Mouse (Mus musculus) intestine, embryonic 14.5 days (tissue): ENCODE results near the gene Kat6b. TPM values are rescaled to one million over a fixed set of nuclear protein-coding genes. Genes with fewer than 3 reads are reported as not detected.

ENCODE experiments used
- ATAC-seq: fragments of 200-750 bp; cut with Nextera tagmentation; replicated peaks from 2 replicates; pipeline ENCODE4 v1.8.0; 2017; ENCODE audit warnings: low read depth, moderate number of reproducible peaks, moderate TSS enrichment, moderate library complexity; ENCODE audit not compliant: low FRiP score, low TSS enrichment
- DNase-seq: peaks from one replicate; pipeline ENCODE4 v3.0.0-alpha.2; 2018; ENCODE audit warnings: low spot score
- H3K27ac ChIP-seq: fragments of 300-500 bp; sonication (generic); 2 replicates; pipeline ENCODE4 v1.5.1; 2014; ENCODE audit warnings: low read depth, mild to moderate bottlenecking, control low read depth
- H3K27me3 ChIP-seq: fragments of 300-500 bp; sonication (generic); replicated peaks from 2 replicates; pipeline ENCODE4 v1.6.1; 2014; ENCODE audit warnings: low read length, control low read depth; ENCODE audit not compliant: control insufficient read depth, insufficient read depth
- H3K36me3 ChIP-seq: fragments of 300-500 bp; sonication (generic); 2 replicates; pipeline ENCODE4 v1.6.1; 2014; ENCODE audit warnings: low read length, control low read depth; ENCODE audit not compliant: control insufficient read depth, insufficient read depth
- H3K4me1 ChIP-seq: fragments of 300-500 bp; sonication (generic); replicated peaks from 2 replicates; pipeline ENCODE4 v1.6.1; 2014; ENCODE audit warnings: low read length, control low read depth, mixed read lengths; ENCODE audit not compliant: control insufficient read depth, insufficient read depth
- H3K4me2 ChIP-seq: fragments of 300-500 bp; sonication (generic); 2 replicates; pipeline ENCODE4 v1.6.1; 2014; ENCODE audit warnings: low read length
- H3K4me3 ChIP-seq: fragments of 300-500 bp; sonication (generic); 2 replicates; pipeline ENCODE4 v1.5.1; 2014; ENCODE audit warnings: low read depth, low read length, control low read depth, mixed read lengths
- H3K9ac ChIP-seq: fragments of 300-500 bp; sonication (generic); 2 replicates; pipeline ENCODE4 v1.6.1; 2014; ENCODE audit warnings: mild to moderate bottlenecking, low read length
- H3K9me3 ChIP-seq: fragments of 300-500 bp; sonication (generic); 2 replicates; pipeline ENCODE4 v1.6.1; 2016; ENCODE audit warnings: low read length, control low read depth; ENCODE audit not compliant: control insufficient read depth
- WGBS: fragments of 180-500 bp; shearing (Covaris S2); extraction: QIAGEN DNeasy Blood & Tissue Kit; methylation state at CpG from one replicate; pipeline ENCODE4 v1.1.7; 2014; 5-methylcytosine and 5-hydroxymethylcytosine counted together
- polyA plus RNA-seq: library from polyadenylated mRNA; unstranded; fragments of >200 nt; fragmentation: Nextera tagmentation; extraction: Ambion mirVana; gene quantifications from 2 replicates; pipeline ENCODE4 v1.2.1, GENCODE M21; 2014

The Kat6b gene
- polyA plus RNA-seq, 1 experiment from 2014 or later = 19.6 TPM

DNA sequence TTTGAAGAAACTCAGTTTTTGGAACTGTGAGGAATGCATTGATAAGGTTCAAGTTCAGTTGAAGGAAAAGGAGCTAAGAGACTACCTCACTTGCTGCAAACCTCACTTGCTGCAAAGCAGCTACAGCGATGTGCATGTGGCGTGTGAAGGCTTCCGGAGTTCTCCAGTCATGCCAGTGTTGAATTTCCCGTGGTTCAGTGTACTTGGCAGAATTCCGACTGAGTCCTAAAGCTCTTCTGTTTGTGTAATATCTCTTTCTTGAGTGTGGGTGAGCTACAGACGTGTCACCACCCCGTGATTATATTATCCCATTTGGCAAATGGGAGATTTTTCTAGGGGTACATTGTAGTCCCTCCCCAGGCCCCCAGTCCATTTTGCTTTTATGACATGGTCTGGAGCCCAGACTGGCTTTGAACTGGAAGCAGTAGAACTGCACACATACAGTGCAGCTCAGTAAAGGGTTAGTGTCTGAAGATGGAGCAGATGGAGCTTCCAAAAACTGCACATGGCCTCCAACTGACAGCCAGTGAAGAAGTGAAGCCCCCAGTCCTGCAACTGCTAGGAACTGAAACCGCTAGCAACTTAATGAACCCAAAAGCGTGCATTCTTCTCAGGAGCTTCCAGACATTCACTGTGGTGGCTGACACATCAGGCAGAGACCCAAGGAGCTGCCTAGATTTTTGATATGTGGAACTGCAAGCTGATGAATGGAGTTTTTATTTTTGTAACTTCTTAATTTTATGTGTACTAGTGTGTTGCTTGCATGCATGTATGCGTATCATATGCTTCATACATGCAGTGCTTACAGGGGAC is 84.5 kb downstream of the Kat6b start:
- Histone ChIP-seq H3K4me2 (no peak overlapping the region), H3K36me3 (no peaks in the 10 kb centered on the region), H3K4me1 (peaks cover 6% of the 10 kb centered on the region), H3K27me3 (no peaks in the 10 kb centered on the region), H3K27ac (no peak overlapping the region), H3K9ac (no peak overlapping the region), H3K4me3 (no peak overlapping the region), H3K9me3 (no peaks in the 10 kb centered on the region)
- 82% methylated on average over 10 of the region's 10 CpGs for WGBS
- DNase-seq (no peak), ATAC-seq (no peak)

DNA sequence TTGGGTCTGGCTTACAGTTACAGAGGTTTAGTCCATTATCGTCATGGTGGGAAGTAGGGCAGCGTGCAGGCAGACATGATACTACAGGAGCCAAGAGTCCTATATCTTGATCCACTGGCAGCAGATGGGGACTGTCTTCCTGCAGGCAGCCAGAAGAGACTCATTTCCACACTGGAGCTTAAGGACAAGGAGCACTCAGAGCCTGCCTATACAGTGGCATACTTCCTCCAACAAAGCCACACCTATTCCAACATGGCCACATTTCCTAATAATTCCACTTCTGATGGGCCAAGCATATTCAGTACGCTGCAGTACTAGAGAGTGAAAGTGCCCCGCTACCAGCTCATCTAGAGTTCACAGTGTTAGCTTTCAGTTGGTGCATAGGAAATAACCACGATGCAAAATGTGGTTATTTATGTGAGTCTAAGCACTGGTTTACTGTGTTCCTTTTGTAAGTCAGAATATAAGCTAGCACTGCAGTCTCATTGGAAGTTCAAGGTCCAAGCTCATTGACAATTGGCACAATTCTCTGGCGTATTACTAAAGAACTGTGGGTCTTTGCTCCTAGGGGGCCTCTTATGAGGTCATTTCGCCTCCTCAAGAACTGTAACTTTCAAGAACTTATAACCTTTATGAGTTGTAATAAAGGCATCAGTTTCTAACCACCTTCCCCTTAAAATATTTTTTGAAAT is 86.2 kb downstream of the Kat6b start:
- no peaks in the 10 kb centered on the region for H3K27me3 ChIP-seq
- ATAC-seq = no peak
- H3K4me3 ChIP-seq = no peak overlapping the region
- no peak overlapping the region for H3K27ac ChIP-seq
- 93% methylated on average over 7 of the region's 7 CpGs for WGBS
- no peaks in the 10 kb centered on the region for H3K9me3 ChIP-seq
- DNase-seq = no peak
- H3K4me2 ChIP-seq = no peak overlapping the region
- no peak overlapping the region for H3K9ac ChIP-seq
- no peaks in the 10 kb centered on the region for H3K36me3 ChIP-seq
- H3K4me1 ChIP-seq = peaks cover 6% of the 10 kb centered on the region

DNA sequence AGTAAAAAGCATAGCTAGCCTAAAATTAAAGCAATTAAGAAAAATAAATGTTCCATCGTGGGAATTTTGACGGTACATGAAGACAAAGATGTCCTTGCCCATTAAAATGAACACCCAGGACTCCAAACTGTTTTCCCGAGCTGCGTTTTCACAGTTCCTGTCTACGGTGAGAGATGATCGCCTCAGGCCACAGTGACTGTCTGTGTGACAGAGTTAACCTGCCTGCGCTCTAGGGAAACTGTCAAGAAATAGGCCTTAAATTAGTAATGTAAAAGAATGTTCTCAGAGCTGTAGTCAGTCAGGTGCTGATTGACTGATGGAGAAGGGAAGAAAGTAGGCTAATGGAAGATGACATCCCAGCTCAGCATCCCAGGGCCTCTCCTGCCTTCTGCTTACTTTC is 87.6 kb downstream of the Kat6b start:
- WGBS = 91% methylated on average over 7 of the region's 7 CpGs
- H3K27ac ChIP-seq = no peak overlapping the region
- H3K9ac ChIP-seq = no peak overlapping the region

DNA sequence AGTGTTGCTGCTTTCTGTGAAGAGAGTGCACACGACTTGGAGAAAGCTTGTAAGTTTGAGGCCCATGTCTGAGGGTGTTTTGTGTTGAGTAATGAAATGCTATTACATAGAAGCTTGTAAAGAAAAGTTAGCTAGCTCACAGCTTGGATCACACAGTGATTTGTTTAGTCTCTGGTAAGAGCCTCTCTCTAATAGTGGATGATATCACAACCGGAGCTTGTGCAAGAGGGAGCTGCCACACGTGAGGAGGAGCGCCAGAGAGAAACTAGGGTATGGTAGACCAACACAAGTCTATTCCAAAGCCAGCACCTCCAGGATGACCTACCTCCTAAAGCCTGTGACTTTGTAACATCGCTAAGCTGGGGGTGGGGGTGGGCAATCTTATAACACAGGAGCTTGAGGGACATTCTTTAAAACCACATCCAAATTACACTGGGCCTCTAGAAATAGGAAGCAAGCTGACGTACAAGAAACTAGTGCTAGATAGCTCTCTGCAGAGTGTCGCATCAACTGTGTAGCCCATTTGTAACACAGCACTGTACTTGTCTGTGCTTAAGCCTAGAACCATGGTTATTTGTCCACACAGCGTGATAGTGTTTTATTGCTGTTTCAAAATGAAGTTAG is 93.6 kb downstream of the Kat6b start:
- Histone ChIP-seq H3K9ac (no peak overlapping the region), H3K27ac (no peak overlapping the region), H3K9me3 (no peaks in the 10 kb centered on the region), H3K4me2 (no peak overlapping the region), H3K4me3 (no peak overlapping the region), H3K36me3 (peaks cover 5% of the 10 kb centered on the region; the same call in 1 of the 2 replicates), H3K4me1 (no peaks in the 10 kb centered on the region), H3K27me3 (no peaks in the 10 kb centered on the region)
- WGBS = 81% methylated on average over 8 of the region's 8 CpGs
- no peak for ATAC-seq
- DNase-seq = no peak

More for the DNA sequence above, 87.6 kb downstream of the Kat6b start:
- no peaks in the 10 kb centered on the region for H3K27me3 ChIP-seq
- H3K4me3 ChIP-seq = no peak overlapping the region
- H3K4me1 ChIP-seq = peaks cover 2% of the 10 kb centered on the region
- DNase-seq (no peak), ATAC-seq (no peak)
- no peak overlapping the region for H3K4me2 ChIP-seq
- no peaks in the 10 kb centered on the region for H3K36me3 ChIP-seq
- no peaks in the 10 kb centered on the region for H3K9me3 ChIP-seq

DNA sequence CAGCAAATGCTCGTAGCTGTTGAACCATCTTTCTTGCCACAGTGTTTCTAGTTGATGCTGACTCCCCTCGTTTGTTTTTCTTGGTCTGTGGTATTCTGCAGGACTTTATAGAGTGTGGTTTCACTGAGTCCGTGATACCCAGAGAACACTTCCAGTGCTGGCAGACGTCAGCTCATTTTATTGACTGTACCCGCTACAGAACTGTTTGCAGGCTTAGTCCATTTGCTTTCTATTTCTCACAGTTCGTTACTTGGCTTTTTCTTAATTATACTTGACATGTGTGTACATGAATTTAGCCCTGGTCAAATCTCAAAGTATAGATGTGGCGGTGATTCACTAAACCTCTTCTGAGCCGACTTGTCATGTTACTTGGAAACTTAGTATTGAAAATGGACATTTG is 95.6 kb downstream of the Kat6b start:
- DNase-seq (no peak), ATAC-seq (no peak)
- Histone ChIP-seq H3K4me1 (no peaks in the 10 kb centered on the region; the same call in 1 of the 2 replicates), H3K4me2 (no peak overlapping the region), H3K27ac (no peak overlapping the region), H3K9me3 (no peaks in the 10 kb centered on the region), H3K27me3 (no peaks in the 10 kb centered on the region), H3K9ac (no peak overlapping the region), H3K36me3 (peaks cover 5% of the 10 kb centered on the region; the same call in 1 of the 2 replicates), H3K4me3 (no peak overlapping the region)
- WGBS = 74% methylated on average over 8 of the region's 8 CpGs

DNA sequence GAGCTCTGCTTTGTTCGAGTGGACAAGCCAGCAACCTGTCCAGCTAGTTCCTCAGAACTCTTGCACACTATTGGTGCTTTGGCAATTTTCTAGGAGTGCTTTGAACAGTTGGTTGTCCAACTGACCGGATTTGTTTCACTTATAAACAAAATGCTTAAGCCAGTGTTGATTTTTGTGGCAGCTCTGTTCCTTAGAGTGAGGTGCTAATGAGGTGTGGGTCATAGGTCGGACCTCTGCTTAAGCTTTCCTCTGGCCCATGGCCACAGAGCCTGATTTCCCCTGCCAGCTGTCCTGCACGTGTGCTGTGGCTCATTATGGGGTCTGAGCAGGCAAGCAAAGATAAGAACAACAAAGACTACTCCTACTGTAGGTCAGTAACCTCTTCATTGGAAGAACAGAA is 100.0 kb downstream of the Kat6b start:
- H3K36me3 ChIP-seq = no peaks in the 10 kb centered on the region
- H3K4me1 ChIP-seq = peaks cover 27% of the 10 kb centered on the region
- H3K4me2 ChIP-seq = no peak overlapping the region
- no peaks in the 10 kb centered on the region for H3K9me3 ChIP-seq
- WGBS = 17% methylated on average over 4 of the region's 4 CpGs
- no peak for ATAC-seq
- DNase-seq = no peak
- H3K9ac ChIP-seq = no peak overlapping the region
- no peaks in the 10 kb centered on the region for H3K27me3 ChIP-seq
- no peak overlapping the region for H3K27ac ChIP-seq
- H3K4me3 ChIP-seq = no peak overlapping the region

DNA sequence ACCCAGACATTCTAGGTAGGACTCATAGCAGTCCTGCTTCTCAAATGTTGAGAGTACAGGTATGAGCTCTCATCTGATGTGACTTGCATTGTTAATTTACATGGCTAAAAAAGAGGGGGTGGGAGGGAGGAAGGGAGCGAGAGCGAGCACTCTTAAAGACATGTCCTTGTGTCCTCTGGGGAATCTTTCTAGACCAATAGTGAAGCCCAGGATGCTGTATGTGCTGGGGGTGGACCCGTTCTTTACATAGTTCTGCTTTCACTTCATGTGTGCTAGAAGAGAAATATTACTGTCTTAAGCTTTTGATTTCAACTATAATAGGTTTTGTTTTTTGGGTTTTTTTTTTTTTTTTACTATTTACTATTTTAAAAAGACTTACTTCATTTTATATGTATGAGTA is 101.1 kb downstream of the Kat6b start:
- no peak overlapping the region for H3K4me3 ChIP-seq

DNA sequence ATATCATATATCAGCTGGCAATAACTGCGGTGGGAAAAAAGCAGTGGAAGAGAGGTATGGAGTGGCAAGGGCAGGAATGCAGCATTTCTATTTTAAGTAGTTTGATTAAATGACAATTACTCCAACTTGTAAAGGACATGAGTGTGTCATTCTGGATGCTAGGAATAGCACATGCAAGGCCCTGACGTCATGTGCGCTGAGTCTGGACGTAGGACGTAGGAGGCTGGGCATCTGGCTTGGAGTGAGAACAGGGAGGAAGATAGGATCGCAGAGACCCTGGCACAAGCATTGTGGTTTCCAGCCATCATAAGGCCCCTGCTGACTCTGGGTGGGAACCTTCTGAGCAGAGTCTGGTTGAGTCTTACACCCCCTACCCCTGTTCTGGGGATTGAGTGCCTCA is 101.8 kb downstream of the Kat6b start:
- Histone ChIP-seq H3K4me2 (no peak overlapping the region), H3K36me3 (no peaks in the 10 kb centered on the region), H3K27ac (no peak overlapping the region), H3K4me3 (no peak overlapping the region), H3K4me1 (peaks cover 45% of the 10 kb centered on the region), H3K9ac (no peak overlapping the region), H3K9me3 (no peaks in the 10 kb centered on the region), H3K27me3 (no peaks in the 10 kb centered on the region)
- WGBS = 78% methylated on average over 6 of the region's 6 CpGs
- DNase-seq = no peak
- ATAC-seq = no peak

More for the DNA sequence above, 101.1 kb downstream of the Kat6b start:
- Histone ChIP-seq H3K9me3 (no peaks in the 10 kb centered on the region), H3K27ac (no peak overlapping the region), H3K27me3 (no peaks in the 10 kb centered on the region), H3K9ac (no peak overlapping the region), H3K4me1 (peaks cover 37% of the 10 kb centered on the region), H3K4me2 (no peak overlapping the region), H3K36me3 (no peaks in the 10 kb centered on the region)
- DNase-seq (no peak), ATAC-seq (no peak)
- WGBS = 91% methylated on average over 3 of the region's 3 CpGs
